Comparison of ENCODE assay signal across 8 mouse cellular contexts in the genomic region with DNA sequence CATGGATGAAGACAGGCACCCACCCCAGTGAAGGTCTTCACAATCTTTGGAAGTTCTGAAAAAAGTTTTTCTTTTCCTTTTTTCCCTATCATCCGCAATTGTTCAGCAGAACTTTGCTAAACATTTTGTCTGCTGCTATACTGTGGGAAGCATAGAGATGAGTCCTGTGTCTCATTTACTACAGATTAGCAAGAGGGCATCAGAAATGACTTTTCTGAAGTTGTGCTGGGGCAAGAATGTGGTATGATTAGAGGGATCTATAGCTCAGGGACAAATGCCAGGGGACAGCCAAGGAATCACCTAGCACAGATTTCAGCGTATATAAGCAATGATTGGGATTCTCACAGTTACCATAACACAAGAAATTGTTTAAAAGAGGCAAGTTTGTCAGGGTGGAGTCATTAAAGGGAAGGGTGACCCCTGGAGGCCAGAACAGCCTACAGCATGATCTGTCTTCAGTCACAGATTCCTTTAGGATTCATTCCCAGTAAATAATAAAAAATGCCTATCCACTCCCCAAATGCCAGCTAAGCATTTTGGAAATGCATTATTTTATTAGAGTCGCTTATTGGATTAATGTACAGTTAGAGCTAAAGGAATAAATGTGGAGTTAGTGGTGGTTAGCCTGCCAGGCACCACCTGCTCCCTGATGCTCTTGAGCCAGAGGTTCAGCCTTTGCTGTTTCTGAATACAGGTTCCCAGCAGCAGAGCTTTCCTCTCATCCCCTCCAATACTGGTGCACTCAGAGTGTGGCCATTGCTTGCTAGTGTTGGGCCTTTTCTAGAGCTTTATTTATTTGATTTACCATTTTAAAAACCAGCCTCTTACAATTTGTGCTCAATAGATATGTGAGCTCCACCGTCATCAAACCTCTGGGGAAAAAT.
DNase-seq lines count a peak whose midpoint lies in the region; ATAC-seq lines count a peak whose summit lies in the region.

No protein-coding gene starts in this region.

- no peak for ATAC-seq in cerebellum, adult (ENCODE audit: insufficient number of reproducible peaks, low FRiP score, low TSS enrichment)
- ATAC-seq in granulocyte monocyte progenitor cell, adult 5-6 weeks (replicated peaks; ENCODE audit: poor library complexity, severe bottlenecking) = no peak

- peak; percentile 2 for DNase-seq in cerebellum, adult 11 months
- DNase-seq in right cerebral cortex, adult 18-20 months = peak; percentile 30
- no peak for DNase-seq in right cerebral cortex, postnatal 25 days
- peak; percentile 30 for DNase-seq in fibroblast of lung, adult 2 months (ENCODE audit: low read depth)
- peak; percentile 72 for DNase-seq in kidney, postnatal 10 days
- DNase-seq in lung, postnatal 36 days = peak; percentile 17
